Mouse (Mus musculus) ES-E14 (cell line): ENCODE measurements around the gene Chd1. TPM values are rescaled to one million over a fixed set of nuclear protein-coding genes. Genes with fewer than 3 reads are reported as not detected.

ENCODE experiments used
- DNase-seq: peaks from one replicate; pipeline ENCODE4 v3.0.0-alpha.2; 2013; ENCODE audit warnings: low read depth, low spot score
- H3K27ac ChIP-seq: 2 replicates; pipeline ENCODE4 v1.5.1; 2012; ENCODE audit warnings: low read depth, mild to moderate bottlenecking, low read length, moderate library complexity, mixed read lengths; ENCODE audit not compliant: poor library complexity, insufficient read depth, severe bottlenecking
- H3K36me3 ChIP-seq: 2 replicates; pipeline ENCODE4 v1.6.1; 2012; ENCODE audit warnings: mild to moderate bottlenecking, low read length, moderate library complexity, mixed read lengths; ENCODE audit not compliant: control insufficient read depth, poor library complexity, insufficient read depth, severe bottlenecking
- H3K4me1 ChIP-seq, 2 experiments: fragments of 150-350 bp in 1 of 2; sonication (generic) in 1 of 2; 2 replicates each; pipeline ENCODE4 v1.6.1; 2012; ENCODE audit warnings: low read length in 2 of 2, mild to moderate bottlenecking in 1 of 2, mixed read lengths in 1 of 2; ENCODE audit not compliant: control insufficient read depth in 2 of 2, insufficient read depth in 2 of 2, poor library complexity in 1 of 2
- H3K4me3 ChIP-seq, 2 experiments: fragments of 150-350 bp in 1 of 2; sonication (generic) in 1 of 2; 2 replicates each; pipeline ENCODE4 v1.5.1; 2012; ENCODE audit warnings: low read length in 2 of 2, low read depth in 1 of 2, mild to moderate bottlenecking in 1 of 2, mixed read lengths in 1 of 2; ENCODE audit not compliant: insufficient read depth in 1 of 2, poor library complexity in 1 of 2, severe bottlenecking in 1 of 2
- H3K9ac ChIP-seq: 2 replicates; pipeline ENCODE4 v1.6.1; 2012; ENCODE audit warnings: low read depth, mild to moderate bottlenecking, low read length, mixed read lengths; ENCODE audit not compliant: poor library complexity, insufficient read depth, severe bottlenecking
- H3K9me3 ChIP-seq: fragments of 150-350 bp; sonication (generic); 2 replicates; pipeline ENCODE4 v1.6.1; 2012; ENCODE audit warnings: low read depth, mild to moderate bottlenecking, low read length; ENCODE audit not compliant: control insufficient read depth, insufficient read depth
- CHD2 ChIP-seq: IDR thresholded peaks from 2 replicates; pipeline ENCODE4 v1.6.1; 2014; ENCODE audit warnings: mild to moderate bottlenecking, low read depth, low read length, inconsistent platforms
- HCFC1 ChIP-seq: IDR thresholded peaks from 2 replicates; pipeline ENCODE4 v1.6.1; 2012; ENCODE audit warnings: low read length, inconsistent platforms, borderline replicate concordance; ENCODE audit not compliant: insufficient read depth
- MAFK ChIP-seq: IDR thresholded peaks from 2 replicates; pipeline ENCODE4 v1.6.1; 2014; ENCODE audit warnings: mild to moderate bottlenecking, low read depth, low read length, inconsistent platforms; ENCODE audit not compliant: insufficient read depth
- ZC3H11A ChIP-seq: IDR thresholded peaks from 2 replicates; pipeline ENCODE4 v1.6.1; 2012; ENCODE audit warnings: low read depth, mild to moderate bottlenecking, inconsistent platforms, low read length, borderline replicate concordance
- ZNF384 ChIP-seq: IDR thresholded peaks from 2 replicates; pipeline ENCODE4 v1.6.1; 2012; ENCODE audit warnings: low read depth, low read length, inconsistent platforms
- in situ Hi-C, 2 experiments: fragments of 600-800 bp; cut with MboI; formaldehyde crosslinking; loops; one replicate each; pipeline ENCODE4 v1.15.1; 2025; ENCODE audit warnings: low sequenced_read_pairs in 2 of 2, inconsistent platforms in 1 of 2; ENCODE audit not compliant: unreplicated experiment in 2 of 2
- total RNA-seq: library from RNA; depleted of rRNA; stranded (reverse); fragments of 300-350 nt; gene quantifications from 2 replicates; pipeline ENCODE4 v1.2.3, GENCODE M21; 2012

Gene Chd1
- total RNA-seq, 1 experiment, result 39.8 TPM

DNA sequence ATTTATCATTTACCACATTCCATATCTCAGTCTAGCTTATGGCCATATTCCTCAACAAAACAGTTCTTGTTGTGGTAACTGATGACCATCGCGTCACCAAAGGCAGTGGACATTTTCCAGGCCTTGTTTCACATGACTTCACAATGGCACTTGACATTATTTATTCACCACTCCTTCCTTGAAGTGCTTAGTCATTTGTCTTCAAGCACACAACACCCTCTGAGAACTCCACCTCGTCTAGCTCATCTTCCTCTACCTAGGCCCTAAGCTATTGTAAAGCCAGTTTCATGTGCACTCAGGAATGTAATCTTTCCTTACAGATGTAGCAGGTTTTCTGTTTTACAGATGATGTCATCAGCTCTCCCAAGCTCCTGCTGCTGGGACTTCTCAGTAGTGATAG, 5.8 kb upstream of the Chd1 start:
- Histone ChIP-seq H3K9me3 (no peaks in the 10 kb centered on the region), H3K4me1 (no peaks in the 10 kb centered on the region), H3K27ac (no peak overlapping the region), H3K4me3 (no peak overlapping the region), H3K9ac (no peak overlapping the region), H3K36me3 (no peaks in the 10 kb centered on the region)
- no peak for TF ChIP-seq ZC3H11A
- no peak for TF ChIP-seq CHD2
- TF ChIP-seq HCFC1, result no peak
- TF ChIP-seq MAFK, result no peak
- TF ChIP-seq ZNF384, result no peak
- in situ Hi-C loops, result no loop called here
- no peak for DNase-seq

GRCm38 (mm10) chr17:15701505-15701904, 3.3 kb upstream of the Chd1 start:
- Histone ChIP-seq H3K27ac (no peak overlapping the region), H3K9ac (no peak overlapping the region), H3K4me3 (no peak overlapping the region), H3K4me1 (0 out of 4 replicates have a peak, but pooled peaks cover 0 to 2% of the 10 kb centered on the region in 2 experiments), H3K36me3 (no peaks in the 10 kb centered on the region), H3K9me3 (no peaks in the 10 kb centered on the region)
- in situ Hi-C loops, result no loop called here
- DNase-seq, result no peak
- TF ChIP-seq HCFC1 (no peak), ZNF384 (no peak), CHD2 (no peak), MAFK (no peak), ZC3H11A (no peak)

DNA sequence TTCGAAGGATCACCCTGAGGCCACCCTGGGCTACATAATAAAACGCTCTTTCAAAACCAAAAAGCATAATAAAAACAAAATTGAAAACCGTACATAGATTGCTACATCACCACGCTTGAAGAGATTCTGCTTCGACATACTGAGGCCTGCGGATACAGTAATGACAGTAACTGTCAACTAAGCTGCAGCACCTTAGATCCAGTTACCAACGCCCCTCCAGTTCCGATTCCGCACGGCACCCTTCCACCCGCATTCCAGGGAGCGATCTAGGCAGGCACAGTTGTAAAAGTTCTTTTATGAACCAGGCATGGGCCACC, 651 bp upstream of the Chd1 start:
- TF ChIP-seq ZNF384 (no peak), MAFK (no peak), ZC3H11A (no peak), HCFC1 (no peak), CHD2 (no peak)

GRCm38 (mm10) chr17:15705303-15706284, 827 bp downstream of the Chd1 start:
- Histone ChIP-seq H3K4me1 (peaks cover 0 to 2% of the 10 kb centered on the region in 2 experiments; a peak in 1 of 4 replicates), H3K9me3 (no peaks in the 10 kb centered on the region), H3K27ac (peak overlapping the region; percentile 86), H3K9ac (peak overlapping the region; percentile 94), H3K4me3 (peak overlapping the region; percentile 90 to 99), H3K36me3 (peaks cover 2% of the 10 kb centered on the region; the same call in 1 of the 2 replicates)
- DNase-seq, result peak; percentile 20
- no peak for TF ChIP-seq ZNF384
- no peak for TF ChIP-seq HCFC1
- TF ChIP-seq ZC3H11A, result no peak
- no peak for TF ChIP-seq MAFK
- TF ChIP-seq CHD2, result no peak
- in situ Hi-C loops, result no loop called here

More for the DNA sequence above, 651 bp upstream of the Chd1 start:
- peaks cover 2% of the 10 kb centered on the region; the same call in 1 of the 2 replicates for H3K36me3 ChIP-seq
- H3K4me3 ChIP-seq, result peak overlapping the region; percentile 90 to 99
- H3K4me1 ChIP-seq, result peaks cover 0 to 2% of the 10 kb centered on the region in 2 experiments; a peak in 1 of 4 replicates
- no peaks in the 10 kb centered on the region for H3K9me3 ChIP-seq
- DNase-seq, result no peak
- peak overlapping the region; percentile 67 for H3K9ac ChIP-seq
- no peak overlapping the region for H3K27ac ChIP-seq
- in situ Hi-C loops, result no loop called here

GRCm38 (mm10) chr17:15714507-15714906, 9.7 kb downstream of the Chd1 start:
- TF ChIP-seq ZC3H11A (no peak), CHD2 (no peak), HCFC1 (no peak), ZNF384 (no peak), MAFK (no peak)

More at GRCm38 (mm10) chr17:15714507-15714906, 9.7 kb downstream of the Chd1 start:
- Histone ChIP-seq H3K4me3 (no peak overlapping the region), H3K9me3 (no peaks in the 10 kb centered on the region), H3K27ac (no peak overlapping the region), H3K36me3 (peaks cover 5% of the 10 kb centered on the region; the same call in 1 of the 2 replicates), H3K9ac (no peak overlapping the region), H3K4me1 (peaks cover 2 to 8% of the 10 kb centered on the region in 2 experiments; a peak in 3 of 4 replicates)
- in situ Hi-C loops, result no loop called here
- DNase-seq, result no peak
